ENCODE assay signal across 12 mouse cellular contexts in genomic region chr17:87312924-87313870, GRCm38 (mm10). TPM values are rescaled to one million over a fixed set of nuclear protein-coding genes. Genes with fewer than 3 reads are reported as not detected.
DNase-seq lines count a peak whose midpoint lies in the region; ATAC-seq lines count a peak whose summit lies in the region.
"Had no signal": no experiment of that assay in that cellular context is flagged by ENCODE, and none has a peak within 500 bp of the region (broad histone marks: within the 10 kb centered on the region; RNA-seq: fewer than 3 reads in every experiment).

No protein-coding gene starts in this region.

- H3K4me3 ChIP-seq in embryonic facial prominence, embryonic 12.5 days, result no peak overlapping the region
- H3K4me3 ChIP-seq in embryonic facial prominence, embryonic 10.5 days, result no peak overlapping the region
- H3K4me3 ChIP-seq in limb, embryonic 11.5 days (ENCODE audit: low read depth, low read length), result no peak overlapping the region
- H3K4me3 ChIP-seq: erythroblast, embryonic 14.5 days; hindbrain, embryonic 12.5 days; liver, embryonic 15.5 days had no signal

- no peak for ATAC-seq in embryonic facial prominence, embryonic 12.5 days (ENCODE audit: insufficient number of reproducible peaks, insufficient read depth, low FRiP score, low TSS enrichment)
- no peak for ATAC-seq in limb, embryonic 11.5 days (ENCODE audit: insufficient number of reproducible peaks, low FRiP score, low TSS enrichment, low read depth)
- ATAC-seq: CD4-positive, CD25-positive, alpha-beta regulatory T cell, adult 4 months had no signal

- no peak overlapping the region for H3K27ac ChIP-seq in embryonic facial prominence, embryonic 12.5 days
- no peak overlapping the region for H3K27ac ChIP-seq in embryonic facial prominence, embryonic 10.5 days (replicated peaks)
- no peak overlapping the region for H3K27ac ChIP-seq in limb, embryonic 11.5 days (replicated peaks; ENCODE audit: low read depth, low read length)
- H3K27ac ChIP-seq: hindbrain, embryonic 12.5 days; liver, embryonic 15.5 days had no signal

- H3K9ac ChIP-seq in embryonic facial prominence, embryonic 12.5 days, result no peak overlapping the region
- no peak overlapping the region for H3K9ac ChIP-seq in limb, embryonic 11.5 days (ENCODE audit: low read length)
- H3K9ac ChIP-seq: hindbrain, embryonic 12.5 days; liver, embryonic 15.5 days had no signal

- 0 out of 2 replicates have a peak, but pooled peaks cover 3% of the 10 kb centered on the region for H3K27me3 ChIP-seq in embryonic facial prominence, embryonic 12.5 days
- H3K27me3 ChIP-seq in embryonic facial prominence, embryonic 10.5 days (replicated peaks; ENCODE audit: low read depth, poor library complexity, severe bottlenecking), result peaks cover 31% of the 10 kb centered on the region
- H3K27me3 ChIP-seq in limb, embryonic 11.5 days (ENCODE audit: control insufficient read depth, insufficient read depth, low read length), result no peaks in the 10 kb centered on the region
- H3K27me3 ChIP-seq: liver, embryonic 15.5 days had no signal

- DNase-seq in embryonic facial prominence, embryonic 10.5 days (ENCODE audit: low spot score), result no peak
- DNase-seq in 3T3-L1 (ENCODE audit: low read depth, low spot score), result peak; percentile 59
- DNase-seq in fibroblast of lung, adult 2 months (ENCODE audit: low read depth), result peak; percentile 79
- peak; percentile 29 for DNase-seq in limb, embryonic 11.5 days (ENCODE audit: low spot score)
- no peak for DNase-seq in layer of hippocampus, adult 8-10 months (ENCODE audit: low spot score in 2 of 2)
- no peak for DNase-seq in thymus, postnatal 25 days
- DNase-seq in gastrocnemius, postnatal 4 days (ENCODE audit: low spot score in 2 of 2), result no peak

- H3K36me3 ChIP-seq in embryonic facial prominence, embryonic 12.5 days, result no peaks in the 10 kb centered on the region
- H3K36me3 ChIP-seq in embryonic facial prominence, embryonic 10.5 days (replicated peaks), result no peaks in the 10 kb centered on the region
- no peaks in the 10 kb centered on the region for H3K36me3 ChIP-seq in limb, embryonic 11.5 days (ENCODE audit: control insufficient read depth, insufficient read depth, low read length)
- H3K36me3 ChIP-seq: hindbrain, embryonic 12.5 days had no signal

- peaks cover 16% of the 10 kb centered on the region for H3K4me1 ChIP-seq in embryonic facial prominence, embryonic 12.5 days
- H3K4me1 ChIP-seq in embryonic facial prominence, embryonic 10.5 days, result peaks cover 52% of the 10 kb centered on the region
- peaks cover 8% of the 10 kb centered on the region for H3K4me1 ChIP-seq in limb, embryonic 11.5 days (ENCODE audit: control insufficient read depth, insufficient read depth, low read length)

- H3K9me3 ChIP-seq in embryonic facial prominence, embryonic 12.5 days, result no peaks in the 10 kb centered on the region
- no peaks in the 10 kb centered on the region for H3K9me3 ChIP-seq in embryonic facial prominence, embryonic 10.5 days
- H3K9me3 ChIP-seq in limb, embryonic 11.5 days (ENCODE audit: control insufficient read depth, low read length), result no peaks in the 10 kb centered on the region
- H3K9me3 ChIP-seq: hindbrain, embryonic 12.5 days; liver, embryonic 15.5 days had no signal

- H3K4me2 ChIP-seq in embryonic facial prominence, embryonic 12.5 days (replicated peaks), result 0 out of 2 replicates have a peak overlapping the region, but pooled peaks have one; percentile 2
- no peak overlapping the region for H3K4me2 ChIP-seq in limb, embryonic 11.5 days (ENCODE audit: low read depth, severe bottlenecking)
- H3K4me2 ChIP-seq: hindbrain, embryonic 12.5 days; liver, embryonic 15.5 days had no signal

- 42% methylated on average over 18 of the region's 18 CpGs for WGBS in embryonic facial prominence, embryonic 12.5 days
- WGBS in embryonic facial prominence, embryonic 10.5 days, result 54% methylated on average over 18 of the region's 18 CpGs
- 50% methylated on average over 18 of the region's 18 CpGs for WGBS in limb, embryonic 11.5 days

RNA-seq across cellular contexts. Expression of gene Ttc7, which starts 30.5 kb away (rescaled TPM):
- polyA plus RNA-seq in embryonic facial prominence, embryonic 12.5 days (2016; fragmentation: Nextera tagmentation; extraction: Ambion mirVana), result 4.8 and 5.8 TPM in 2 replicates
- 3.6 and 4.0 TPM in 2 replicates for polyA plus RNA-seq in embryonic facial prominence, embryonic 10.5 days (2016; fragmentation: Nextera tagmentation; extraction: Ambion mirVana)
- polyA plus RNA-seq in limb, embryonic 11.5 days (2014; fragmentation: Nextera tagmentation; extraction: Ambion mirVana), result 1.8 and 3.9 TPM in 2 replicates
- total RNA-seq in layer of hippocampus, adult 8-10 months (2022), result 1 to 10 TPM; 7.8 to 10.0 (median 8.5) TPM
- 10 to 100 TPM; 13.3 to 16.2 TPM for total RNA-seq in gastrocnemius, postnatal 4 days (2021)

RNA-seq across cellular contexts. Expression of gene Mcfd2, which starts 47.5 kb away (rescaled TPM):
- 77.9 and 85.1 TPM in 2 replicates for polyA plus RNA-seq in embryonic facial prominence, embryonic 12.5 days (2016; fragmentation: Nextera tagmentation; extraction: Ambion mirVana)
- polyA plus RNA-seq in embryonic facial prominence, embryonic 10.5 days (2016; fragmentation: Nextera tagmentation; extraction: Ambion mirVana), result 75.2 and 81.8 TPM in 2 replicates
- 77.6 and 80.0 TPM in 2 replicates for polyA plus RNA-seq in limb, embryonic 11.5 days (2014; fragmentation: Nextera tagmentation; extraction: Ambion mirVana)
- total RNA-seq in layer of hippocampus, adult 8-10 months (2022), result 10 to 100 TPM; 63.8 to 73.0 (median 64.6) TPM
- 10 to 100 TPM; 33.6 to 39.3 TPM for total RNA-seq in gastrocnemius, postnatal 4 days (2021)

Comparison
In these comparisons a context has a peak if more than half of its experiments do, and no peak if none do; other contexts are left out.
1. DNase-seq: peak in 3T3-L1 (single experiment), fibroblast of lung, adult 2 months (single experiment) and limb, embryonic 11.5 days (single experiment); none in embryonic facial prominence, embryonic 10.5 days (single experiment), layer of hippocampus, adult 8-10 months (0 of 2), thymus, postnatal 25 days (single experiment) and gastrocnemius, postnatal 4 days (0 of 2).